Mouse (Mus musculus) kidney, adult 18-20 months (tissue): ENCODE measurements around the gene Map4k4.

Source experiments
- DNase-seq: peaks from one replicate; pipeline ENCODE4 v3.0.0; 2021

The Map4k4 gene

GRCm38 (mm10) chr1:40052156-40052555 lies 151.4 kb downstream of the Map4k4 start:
- DNase-seq: no peak

GRCm38 (mm10) chr1:40053071-40053470 lies 152.4 kb downstream of the Map4k4 start:
- no peak for DNase-seq

GRCm38 (mm10) chr1:40055051-40055450 lies 154.3 kb downstream of the Map4k4 start:
- no peak for DNase-seq

GRCm38 (mm10) chr1:40055963-40056362 lies 155.2 kb downstream of the Map4k4 start:
- no peak for DNase-seq

GRCm38 (mm10) chr1:40057351-40057750 lies 156.6 kb downstream of the Map4k4 start:
- no peak for DNase-seq

GRCm38 (mm10) chr1:40058013-40058412 lies 157.3 kb downstream of the Map4k4 start:
- no peak for DNase-seq

- DNase-seq: no peak
These were observed 158.5 kb downstream of the Map4k4 start for GRCm38 (mm10) chr1:40059122-40059774.

- DNase-seq: no peak
These were observed 160.6 kb downstream of the Map4k4 start for GRCm38 (mm10) chr1:40061359-40061758.

- no peak for DNase-seq
These were observed 162.7 kb downstream of the Map4k4 start for GRCm38 (mm10) chr1:40063409-40063808.

- DNase-seq: no peak
These were observed 163.8 kb downstream of the Map4k4 start for GRCm38 (mm10) chr1:40064508-40064907.

GRCm38 (mm10) chr1:40072558-40072957 lies 171.8 kb downstream of the Map4k4 start:
- no peak for DNase-seq

GRCm38 (mm10) chr1:40073779-40074178 lies 173.1 kb downstream of the Map4k4 start, which contains the start of gene Il1r2:
TSS of gene Il1r2 (plus strand) at chr1:40074079.
- no peak for DNase-seq
